Mouse (Mus musculus) MEL (cell line): ENCODE measurements around the gene Sema3b.

Experiments used
- CHD1 ChIP-seq: IDR thresholded peaks from 2 replicates; pipeline ENCODE4 v1.6.1; 2012; ENCODE audit warnings: low read depth, mild to moderate bottlenecking, inconsistent platforms, low read length, improper control_type of control experiment
- MYC ChIP-seq: IDR thresholded peaks from 2 replicates; pipeline ENCODE4 v1.6.1; 2011; ENCODE audit warnings: low read depth, mild to moderate bottlenecking, low read length, improper control_type of control experiment, moderate library complexity
- TAL1 ChIP-seq: IDR thresholded peaks from 2 replicates; pipeline ENCODE4 v1.6.1; 2012; ENCODE audit warnings: mild to moderate bottlenecking, inconsistent platforms, low read length, moderate library complexity, mixed read lengths
- ZKSCAN1 ChIP-seq: IDR thresholded peaks from 2 replicates; pipeline ENCODE4 v1.6.1; 2012; ENCODE audit warnings: low read depth, mild to moderate bottlenecking, inconsistent platforms, low read length, improper control_type of control experiment, moderate library complexity

GRCm38 (mm10) chr9:107581584-107581983 is 27.4 kb downstream of the Sema3b start:
- TF ChIP-seq ZKSCAN1 (no peak), CHD1 (no peak; the same call in 1 of the 2 replicates), MYC (no peak), TAL1 (no peak)
